Mouse (Mus musculus) c-Kit-negative CD71-positive TER-119-positive erythroid progenitor cells, embryonic 14.5 days (primary cell): Measurements from ENCODE around the gene Gm7145.
"Not testable (repeated sequence)": the region's sequence is repeated elsewhere in the genome, so short reads cannot be mapped to it uniquely, and the experiment has no call there.

Experiments
- DNase-seq: peaks from one replicate; pipeline ENCODE4 v3.0.0-alpha.2; 2013; ENCODE audit warnings: low read depth, low spot score

The Gm7145 gene

GRCm38 (mm10) chr1:117965639-117966038 lies at the start of gene Gm7145:
Gene Gm7145, plus strand, starts transcription at chr1:117965939.
- no peak for DNase-seq

GRCm38 (mm10) chr1:117927715-117928114 lies 38.0 kb upstream of the Gm7145 start, which contains the start of gene Gm28168:
Gene Gm28168, plus strand, starts transcription at chr1:117928015.
- DNase-seq: not testable (repeated sequence)

GRCm38 (mm10) chr1:118003876-118004275 lies 38.1 kb downstream of the Gm7145 start:
- DNase-seq: not testable (repeated sequence)

GRCm38 (mm10) chr1:118012736-118013135 lies 47.0 kb downstream of the Gm7145 start:
- DNase-seq: not testable (repeated sequence)
